Mouse (Mus musculus): ENCODE data around the gene Wdr31.

DNA sequence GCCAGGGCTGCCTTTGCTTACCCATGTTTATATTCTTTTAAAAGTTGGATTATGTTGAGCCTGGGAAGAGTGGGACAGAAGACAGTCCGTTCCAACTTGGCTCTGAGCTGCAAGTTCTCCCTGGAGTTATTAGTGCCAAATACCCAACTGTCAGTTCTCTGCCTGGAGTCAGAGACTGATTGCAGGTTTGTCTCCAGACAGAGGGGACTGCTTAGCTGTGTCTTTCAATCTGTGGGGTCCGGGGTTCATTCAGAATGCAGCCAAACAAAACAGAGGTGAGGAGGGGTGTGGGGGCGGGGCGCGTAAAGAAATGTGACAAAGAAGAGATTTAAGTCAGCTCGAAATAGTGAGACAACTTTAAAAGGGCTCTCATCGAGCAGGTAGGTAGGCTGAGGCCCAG, 30.8 kb upstream of the Wdr31 start:
- no peak for TF ChIP-seq CTCF (IDR thresholded peaks at IDR 0.05; ENCODE audit: control insufficient read depth, insufficient read depth, insufficient replicate concordance, low read depth, low read length)
- TF ChIP-seq POLR2A (IDR thresholded peaks at IDR 0.05; ENCODE audit: control insufficient read depth, low read depth, low read length): no peak

Data from testis, adult 2 months (tissue).